Mouse (Mus musculus) lung, postnatal 0 days (tissue): ENCODE results near the gene Kif5c. TPM values are rescaled to one million over a fixed set of nuclear protein-coding genes. Genes with fewer than 3 reads are reported as not detected.

Experiments
- ATAC-seq: fragments of 200-750 bp; cut with Nextera tagmentation; 2 replicates; pipeline ENCODE4 v1.8.0; 2017; ENCODE audit warnings: moderate library complexity
- DNase-seq: peaks from one replicate; pipeline ENCODE4 v3.0.0-alpha.2; 2016; ENCODE audit warnings: low spot score
- H3K27ac ChIP-seq: fragments of 300-500 bp; sonication (generic); 2 replicates; pipeline ENCODE4 v1.5.1; 2014; ENCODE audit warnings: antibody characterized with exemption, mild to moderate bottlenecking, low read length, mixed read lengths
- H3K27me3 ChIP-seq: fragments of 300-500 bp; sonication (generic); replicated peaks from 2 replicates; pipeline ENCODE4 v1.6.1; 2014; ENCODE audit warnings: low read length, mixed read lengths; ENCODE audit not compliant: insufficient read depth
- H3K36me3 ChIP-seq: fragments of 300-500 bp; sonication (generic); 2 replicates; pipeline ENCODE4 v1.6.1; 2014; ENCODE audit warnings: low read length, mixed read lengths; ENCODE audit not compliant: insufficient read depth
- H3K4me1 ChIP-seq: fragments of 300-500 bp; sonication (generic); 2 replicates; pipeline ENCODE4 v1.6.1; 2014; ENCODE audit warnings: antibody characterized with exemption, low read depth, low read length, mixed read lengths; ENCODE audit not compliant: insufficient read depth
- H3K4me2 ChIP-seq: fragments of 300-500 bp; sonication (generic); replicated peaks from 2 replicates; pipeline ENCODE4 v1.6.1; 2014; ENCODE audit warnings: low read depth, mild to moderate bottlenecking, low read length, moderate library complexity, mixed read lengths
- H3K4me3 ChIP-seq: fragments of 300-500 bp; sonication (generic); 2 replicates; pipeline ENCODE4 v1.5.1; 2014; ENCODE audit warnings: low read depth, low read length
- H3K9ac ChIP-seq: fragments of 300-500 bp; sonication (generic); replicated peaks from 2 replicates; pipeline ENCODE4 v1.6.1; 2014; ENCODE audit warnings: low read depth, mild to moderate bottlenecking
- H3K9me3 ChIP-seq: fragments of 300-500 bp; sonication (generic); 2 replicates; pipeline ENCODE4 v1.6.1; 2016; ENCODE audit warnings: low read length, mixed read lengths
- CTCF ChIP-seq: IDR thresholded peaks from 2 replicates; pipeline ENCODE4 v1.5.1; 2016; ENCODE audit warnings: antibody characterized with exemption, mild to moderate bottlenecking
- EP300 ChIP-seq: IDR thresholded peaks from 2 replicates; pipeline ENCODE4 v1.6.1; 2016; ENCODE audit warnings: antibody characterized with exemption, mild to moderate bottlenecking, control low read depth
- WGBS: fragments of 180-500 bp; shearing (Covaris S2); extraction: QIAGEN DNeasy Blood & Tissue Kit; methylation state at CpG from one replicate; pipeline ENCODE4 v1.1.7; 2014; 5-methylcytosine and 5-hydroxymethylcytosine counted together
- polyA plus RNA-seq: library from polyadenylated mRNA; unstranded; fragments of >200 nt; fragmentation: Nextera tagmentation; extraction: Ambion mirVana; gene quantifications from 2 replicates; pipeline ENCODE4 v1.2.1, GENCODE M21; 2015

Kif5c gene
- polyA plus RNA-seq, 1 experiment from 2014 or later = 0.17 TPM

- no peak overlapping the region for H3K4me3 ChIP-seq
- WGBS = 44% methylated on average over 6 of the region's 6 CpGs
- TF ChIP-seq EP300 = peak; percentile 43
- no peak for TF ChIP-seq CTCF
- no peaks in the 10 kb centered on the region for H3K9me3 ChIP-seq
- H3K27ac ChIP-seq = peak overlapping the region; percentile 22; the same call in 1 of the 2 replicates
- H3K4me1 ChIP-seq = 0 out of 2 replicates have a peak, but pooled peaks cover 4% of the 10 kb centered on the region
- no peak overlapping the region for H3K9ac ChIP-seq
- peak; percentile 59 for ATAC-seq
- DNase-seq = peak; percentile 89
- H3K4me2 ChIP-seq = no peak overlapping the region
- no peaks in the 10 kb centered on the region for H3K36me3 ChIP-seq
- no peaks in the 10 kb centered on the region for H3K27me3 ChIP-seq
Measured at GRCm38 (mm10) chr2:49814011-49814410, 194.9 kb downstream of the Kif5c start.

DNA sequence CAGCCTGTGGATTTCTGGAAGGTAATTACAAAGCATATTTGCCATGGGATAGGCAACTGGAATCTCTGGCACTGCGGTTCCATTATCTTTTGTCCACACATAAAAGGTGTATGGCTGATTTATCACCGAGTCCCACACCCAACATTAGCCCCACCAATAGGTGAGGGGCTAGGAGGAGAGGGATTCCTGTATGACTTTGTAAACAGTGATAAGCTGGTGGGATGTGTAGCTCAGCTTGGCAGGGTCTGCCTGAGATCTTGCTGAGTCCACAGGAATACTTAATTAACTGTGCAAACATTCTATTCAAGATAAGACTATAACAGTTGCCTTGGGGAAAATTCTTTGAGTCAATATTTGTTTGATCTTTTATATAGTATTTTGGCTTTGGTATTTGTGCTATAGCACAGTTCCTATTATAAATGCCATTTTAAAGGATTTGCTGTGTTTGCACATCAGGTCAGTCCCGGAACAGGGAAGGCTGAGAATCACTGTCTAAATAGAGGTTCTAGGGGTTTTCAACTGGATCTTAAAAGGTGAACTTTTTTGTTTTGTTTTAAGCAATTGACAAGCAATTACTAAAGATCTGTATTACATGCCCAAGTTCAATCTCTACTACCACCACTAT, 196.7 kb downstream of the Kif5c start:
- no peaks in the 10 kb centered on the region for H3K36me3 ChIP-seq
- 0 out of 2 replicates have a peak, but pooled peaks cover 4% of the 10 kb centered on the region for H3K4me1 ChIP-seq
- WGBS = 24% methylated on average over 3 of the region's 3 CpGs
- no peak overlapping the region for H3K4me3 ChIP-seq
- H3K4me2 ChIP-seq = no peak overlapping the region
- ATAC-seq (no peak), DNase-seq (no peak)
- no peaks in the 10 kb centered on the region for H3K27me3 ChIP-seq
- no peak overlapping the region for H3K27ac ChIP-seq
- no peaks in the 10 kb centered on the region for H3K9me3 ChIP-seq
- no peak overlapping the region for H3K9ac ChIP-seq
- TF ChIP-seq CTCF (no peak), EP300 (no peak)

- 89% methylated on average over 5 of the region's 5 CpGs for WGBS
- Histone ChIP-seq H3K27me3 (no peaks in the 10 kb centered on the region), H3K4me3 (no peak overlapping the region), H3K36me3 (no peaks in the 10 kb centered on the region), H3K9me3 (no peaks in the 10 kb centered on the region), H3K4me1 (0 out of 2 replicates have a peak, but pooled peaks cover 4% of the 10 kb centered on the region), H3K4me2 (no peak overlapping the region), H3K9ac (no peak overlapping the region), H3K27ac (no peak overlapping the region)
- no peak for ATAC-seq
- TF ChIP-seq EP300 = no peak
- no peak for TF ChIP-seq CTCF
- DNase-seq = no peak
Measured at GRCm38 (mm10) chr2:49816549-49816948, 197.5 kb downstream of the Kif5c start.

DNA sequence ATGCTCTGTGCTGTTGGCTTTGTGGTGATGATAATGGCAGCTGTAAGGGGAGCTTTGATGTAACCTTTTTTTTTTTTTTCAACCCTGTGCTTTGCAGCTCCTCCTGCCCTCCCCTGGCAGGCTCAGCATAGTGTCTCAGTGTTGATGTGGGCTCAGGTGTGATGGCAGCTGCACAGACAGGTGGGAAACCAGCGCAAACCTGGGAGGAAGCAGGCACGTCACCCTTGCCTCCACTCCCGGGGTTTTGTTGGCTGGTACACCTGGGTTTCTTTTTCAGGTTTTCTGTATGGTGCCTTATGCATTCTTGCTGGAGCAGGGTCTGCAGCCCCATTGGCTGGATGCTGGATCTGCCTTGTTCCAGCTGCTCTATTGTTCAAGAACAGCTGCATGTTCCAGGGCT, 198.1 kb downstream of the Kif5c start:
- Histone ChIP-seq H3K36me3 (no peaks in the 10 kb centered on the region), H3K4me2 (no peak overlapping the region), H3K27ac (no peak overlapping the region), H3K4me3 (no peak overlapping the region), H3K9ac (no peak overlapping the region), H3K9me3 (no peaks in the 10 kb centered on the region), H3K4me1 (0 out of 2 replicates have a peak, but pooled peaks cover 4% of the 10 kb centered on the region), H3K27me3 (no peaks in the 10 kb centered on the region)
- TF ChIP-seq EP300 (no peak), CTCF (no peak)
- WGBS = 83% methylated on average over 3 of the region's 3 CpGs
- no peak for DNase-seq
- ATAC-seq = no peak

- Histone ChIP-seq H3K4me3 (no peak overlapping the region), H3K9me3 (no peaks in the 10 kb centered on the region), H3K27ac (no peak overlapping the region), H3K4me2 (no peak overlapping the region), H3K36me3 (no peaks in the 10 kb centered on the region), H3K9ac (no peak overlapping the region), H3K27me3 (no peaks in the 10 kb centered on the region), H3K4me1 (0 out of 2 replicates have a peak, but pooled peaks cover 4% of the 10 kb centered on the region)
- TF ChIP-seq CTCF (no peak), EP300 (no peak)
- WGBS = 60% methylated on average over 5 of the region's 5 CpGs
- DNase-seq = no peak
- no peak for ATAC-seq
Measured at GRCm38 (mm10) chr2:49818126-49818525, 199.0 kb downstream of the Kif5c start.

GRCm38 (mm10) chr2:49822312-49822711, 203.2 kb downstream of the Kif5c start:
- TF ChIP-seq CTCF (no peak), EP300 (no peak)
- no peaks in the 10 kb centered on the region for H3K27me3 ChIP-seq
- no peak for ATAC-seq
- 64% methylated on average over 1 of the region's 1 CpGs for WGBS
- H3K9me3 ChIP-seq = no peaks in the 10 kb centered on the region
- no peaks in the 10 kb centered on the region for H3K36me3 ChIP-seq
- no peak overlapping the region for H3K4me3 ChIP-seq
- H3K4me2 ChIP-seq = no peak overlapping the region
- no peaks in the 10 kb centered on the region for H3K4me1 ChIP-seq
- no peak overlapping the region for H3K9ac ChIP-seq
- DNase-seq = no peak
- H3K27ac ChIP-seq = no peak overlapping the region

Other genes starting within 250 kb of the Kif5c start
- 4.9 and 5.8 TPM in 2 replicates for gene Epc2, start 167.8 kb upstream of the Kif5c start, polyA plus RNA-seq
- 3.9 and 5.0 TPM in 2 replicates for gene Lypd6b, start 168.4 kb downstream of the Kif5c start, polyA plus RNA-seq